Mouse (Mus musculus) small intestine, adult 2 months (tissue): ENCODE measurements at regions not wholly inside any gene's neighbourhood (a gene's known extent, or its start where the extent isn't known, plus 50 kb on each side); places are given as distances from the start of the nearest gene placed in this dataset.

Source experiments
- CTCF ChIP-seq: fragments of 200-500 bp; IDR thresholded peaks from 2 replicates; pipeline ENCODE4 v1.5.1; 2012; ENCODE audit warnings: low read depth, mild to moderate bottlenecking, control low read depth, inconsistent platforms, low read length, moderate library complexity, mixed read lengths; ENCODE audit not compliant: insufficient replicate concordance, insufficient read length; ENCODE audit errors: extremely low read depth
- POLR2A ChIP-seq: fragments of 200-500 bp; IDR thresholded peaks from 2 replicates; pipeline ENCODE4 v1.6.1; 2012; ENCODE audit warnings: low read depth, mild to moderate bottlenecking, control low read depth, inconsistent platforms, low read length, moderate library complexity

DNA sequence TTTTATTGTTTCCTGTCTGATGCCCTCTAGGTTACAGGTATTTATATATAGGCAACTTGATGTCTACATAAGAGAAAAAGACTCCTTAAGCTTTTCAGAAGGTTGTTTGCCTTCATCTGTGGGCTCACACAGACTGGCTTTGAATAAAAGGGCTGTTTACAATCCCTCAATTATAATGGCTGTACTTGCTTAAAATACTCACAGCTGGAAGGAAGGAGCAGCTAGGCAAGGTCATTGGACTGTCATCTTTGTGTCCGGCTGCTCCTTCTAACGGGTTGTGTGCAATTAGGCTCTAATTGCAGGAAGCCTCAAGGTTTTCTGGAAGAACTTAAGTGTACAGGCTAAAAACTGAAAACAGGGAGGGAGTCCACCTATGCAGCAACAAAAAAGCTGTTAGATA, 103.8 kb upstream of the Thpo start:
- no peak for TF ChIP-seq CTCF
- TF ChIP-seq POLR2A = no peak
